Mouse (Mus musculus) T-cell, adult 2 months (primary cell): Measurements from ENCODE around the gene Apom.

Source experiments
- DNase-seq: peaks from one replicate; pipeline ENCODE4 v3.0.0; 2022; ENCODE audit warnings: low spot score

Gene Apom

DNA sequence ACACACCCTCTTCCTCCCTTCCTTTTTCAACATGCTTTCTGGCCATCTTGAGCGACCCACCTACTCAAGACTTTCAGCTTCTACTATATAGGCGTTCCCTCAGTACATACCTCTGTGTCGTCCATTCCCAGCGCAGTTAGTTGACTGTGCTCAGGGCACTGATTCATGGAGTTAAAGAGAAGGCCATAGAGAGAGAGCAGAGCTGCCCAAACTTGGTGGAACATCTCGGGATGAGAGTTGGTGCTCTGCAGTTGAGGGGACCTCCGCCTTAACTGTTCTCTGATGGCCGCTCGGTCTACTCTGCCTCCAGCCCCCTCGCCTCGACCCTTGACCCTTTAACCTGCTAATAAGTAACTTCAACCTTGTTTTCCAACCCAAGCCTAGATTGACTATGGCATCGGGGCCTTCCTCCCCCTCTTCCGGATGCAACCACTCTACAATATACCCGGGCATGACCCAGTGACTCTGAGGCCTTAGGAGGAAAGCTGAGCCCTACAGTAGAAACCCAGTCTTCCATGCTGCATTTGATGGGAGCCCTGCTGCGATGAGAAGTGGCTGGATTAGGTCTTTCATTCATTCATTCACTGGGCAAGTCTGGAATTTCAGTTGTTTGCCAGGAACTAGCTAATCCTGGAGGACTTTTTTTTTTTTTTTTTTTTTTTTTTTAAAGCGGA is at the start of gene Apom:
TSS of gene Apom (minus strand) at position 551 of the 674 bp plus-strand sequence.
- no peak for DNase-seq

DNA sequence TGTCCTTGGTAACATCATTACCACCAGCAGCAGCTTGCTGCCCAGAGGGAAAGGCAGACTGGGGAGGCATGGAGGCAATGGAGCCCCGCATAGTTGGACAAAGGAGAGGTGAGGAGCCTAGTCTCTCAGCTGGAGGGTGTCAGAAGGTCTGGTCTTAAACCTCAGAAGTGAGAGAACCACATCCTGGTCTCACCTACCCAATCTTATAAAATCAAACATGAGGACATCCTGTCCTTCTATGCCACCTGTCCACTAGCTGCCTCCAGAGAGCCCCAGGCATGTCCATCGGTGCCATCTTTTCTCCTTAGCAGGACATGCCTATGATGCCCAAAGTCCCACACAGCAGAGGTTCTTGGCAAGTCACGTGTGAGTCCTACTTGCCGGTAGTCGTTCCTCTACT is 48.2 kb upstream of the Apom start:
- DNase-seq = peak; percentile 33

DNA sequence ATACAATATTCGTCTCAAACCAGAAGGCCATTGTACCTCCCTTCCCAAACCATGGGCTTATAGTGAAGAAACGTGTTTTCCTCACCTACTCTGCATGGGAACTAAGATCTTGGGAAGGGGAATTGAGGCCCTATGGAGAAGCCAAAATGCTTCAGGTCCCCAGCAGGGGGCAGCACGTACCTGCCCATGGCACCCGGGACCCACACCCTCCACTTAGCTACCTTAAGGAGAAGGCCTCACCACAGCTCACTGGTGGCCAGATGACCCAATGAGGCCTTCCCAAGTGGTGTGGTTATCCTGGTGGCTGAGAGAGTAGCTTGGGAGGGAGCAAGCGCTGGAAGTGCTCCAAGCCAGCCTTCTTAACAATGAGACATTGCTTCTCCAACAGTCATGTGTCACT is 46.7 kb upstream of the Apom start:
- DNase-seq = peak; percentile 76

DNA sequence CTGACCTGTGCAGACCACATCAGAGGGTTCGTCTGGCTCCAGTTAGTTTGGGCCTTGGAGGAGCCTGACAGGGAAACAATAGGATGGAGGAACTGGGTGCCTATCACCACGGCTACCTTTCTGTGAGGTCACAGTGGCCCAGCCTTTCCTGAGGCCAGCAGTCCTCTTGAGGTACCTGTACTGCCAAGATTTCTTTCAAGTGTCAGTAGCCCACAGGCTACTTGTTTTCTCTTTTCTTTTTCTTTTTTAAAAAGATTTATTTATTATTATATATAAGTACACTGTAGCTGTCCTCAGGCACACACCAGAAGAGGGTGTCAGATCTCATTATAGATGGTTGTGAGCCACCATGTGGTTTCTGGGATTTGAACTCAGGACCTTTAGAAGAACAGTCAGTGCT is 44.1 kb upstream of the Apom start, which contains the start of gene Aif1:
TSS of gene Aif1 (minus strand) at position 101 of the 400 bp plus-strand sequence.
- DNase-seq = no peak

DNA sequence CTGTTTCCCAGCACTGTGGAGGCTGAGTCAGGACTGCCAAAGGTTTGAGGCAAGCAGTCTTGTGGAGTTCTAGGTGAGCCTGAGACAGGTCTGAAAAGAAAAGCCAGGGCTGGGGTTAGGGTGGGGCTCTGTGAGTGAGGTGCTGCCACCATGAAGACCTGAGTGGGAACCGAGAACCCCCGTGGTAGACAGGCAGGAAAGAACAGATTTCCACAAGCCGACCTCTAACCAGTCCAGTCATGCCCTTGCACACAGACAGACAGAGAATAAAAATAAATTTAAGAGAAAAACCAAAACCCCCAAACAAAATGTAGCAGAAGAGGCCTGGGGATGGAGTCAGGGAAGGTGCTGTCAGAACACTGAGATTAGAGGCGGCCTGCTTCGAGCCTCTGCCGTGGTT is 43.5 kb upstream of the Apom start:
- no peak for DNase-seq

DNA sequence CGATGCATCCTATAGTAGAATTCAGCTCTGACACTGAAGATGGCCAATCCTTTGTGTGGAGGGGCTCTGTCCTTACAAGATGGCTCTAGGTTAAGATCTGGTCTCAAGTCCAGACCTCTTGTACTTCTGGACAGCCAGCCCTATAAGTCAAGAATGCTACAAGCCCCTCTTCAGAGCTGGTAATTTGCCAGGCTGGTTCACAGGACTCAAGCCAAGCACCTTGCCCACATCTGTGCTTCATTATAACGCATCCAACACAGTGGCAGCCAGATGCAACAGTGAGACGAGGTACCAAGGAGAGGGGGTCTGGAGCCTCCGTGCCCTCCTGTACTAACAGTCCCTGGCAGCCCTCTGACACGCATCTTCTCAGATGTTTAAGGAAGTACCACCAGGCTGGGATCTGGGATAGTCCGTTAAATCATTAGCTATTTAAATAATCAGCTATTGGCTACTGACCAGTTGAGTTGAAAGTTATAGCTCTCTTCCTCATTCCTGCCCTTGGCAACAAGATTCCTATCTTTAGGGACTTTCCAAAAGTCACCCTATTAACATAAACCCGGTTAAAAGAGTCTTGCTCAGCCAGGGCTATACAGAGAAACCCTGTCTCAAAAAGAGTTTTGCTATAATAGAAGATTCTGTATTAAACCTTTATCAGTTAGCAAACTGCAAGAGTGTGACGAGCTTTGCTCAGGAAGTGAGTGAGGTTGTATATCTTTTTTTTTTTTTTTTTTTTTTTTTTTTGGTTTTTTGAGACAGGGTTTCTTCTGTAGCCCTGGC is 42.5 kb upstream of the Apom start:
- DNase-seq = no peak

DNA sequence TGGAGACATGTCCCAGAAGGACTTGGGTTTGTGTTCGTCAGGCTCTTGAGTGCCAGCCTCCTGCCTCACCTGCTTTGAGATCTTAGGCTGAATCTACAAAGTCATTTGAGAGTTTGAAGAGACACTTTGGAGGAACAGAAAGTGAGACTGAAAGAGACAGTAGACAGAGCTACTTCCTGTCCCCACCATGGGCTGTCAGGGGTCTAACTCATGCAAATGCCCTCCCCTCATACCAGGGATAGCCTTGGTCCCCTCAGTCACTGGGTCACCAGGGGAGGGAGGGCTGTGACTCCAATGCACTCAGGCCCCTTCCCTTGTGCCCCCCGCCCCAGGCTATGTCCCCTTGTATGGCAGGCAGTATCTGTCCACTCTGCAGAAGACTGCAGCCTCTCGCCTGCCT is 41.5 kb upstream of the Apom start:
- DNase-seq = peak; percentile 47

DNA sequence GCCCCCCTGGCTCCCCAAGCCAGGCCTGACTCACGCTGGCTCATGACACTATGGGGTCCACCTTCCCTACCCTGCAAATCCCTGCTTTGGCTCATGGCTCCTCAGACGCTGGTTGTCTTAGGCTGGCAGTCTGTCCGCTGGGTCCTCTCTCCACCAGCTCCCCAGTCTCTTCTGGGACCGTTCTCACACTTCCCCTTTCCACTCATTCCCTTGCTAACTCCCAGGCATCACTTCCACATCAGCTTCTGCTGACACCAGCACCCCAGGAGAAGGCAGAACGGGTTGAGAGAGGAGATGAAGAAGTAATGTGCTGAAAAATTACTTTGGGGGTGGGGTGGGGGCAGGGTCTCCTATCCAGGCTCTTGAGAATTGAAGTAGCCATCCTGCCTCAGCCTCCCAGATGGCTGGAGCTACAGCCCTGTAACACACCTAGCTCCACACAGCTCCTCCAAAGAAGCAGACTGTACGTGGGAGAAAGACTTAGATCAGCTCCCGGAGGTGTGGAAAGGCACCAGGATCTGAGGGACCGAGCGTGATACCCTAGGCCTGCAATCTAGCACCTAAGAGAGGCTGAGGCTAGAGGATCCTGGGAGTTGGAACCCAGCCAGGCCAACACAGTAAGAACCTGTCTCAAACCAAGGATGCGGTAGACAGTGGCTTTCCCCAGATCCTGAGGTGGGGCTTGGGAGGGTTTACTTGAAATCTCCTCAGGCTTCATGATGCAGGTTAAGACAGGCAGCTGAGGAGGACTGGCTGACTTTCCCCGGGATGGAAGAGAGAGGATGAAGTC is 40.8 kb upstream of the Apom start:
- DNase-seq = peak; percentile 66

DNA sequence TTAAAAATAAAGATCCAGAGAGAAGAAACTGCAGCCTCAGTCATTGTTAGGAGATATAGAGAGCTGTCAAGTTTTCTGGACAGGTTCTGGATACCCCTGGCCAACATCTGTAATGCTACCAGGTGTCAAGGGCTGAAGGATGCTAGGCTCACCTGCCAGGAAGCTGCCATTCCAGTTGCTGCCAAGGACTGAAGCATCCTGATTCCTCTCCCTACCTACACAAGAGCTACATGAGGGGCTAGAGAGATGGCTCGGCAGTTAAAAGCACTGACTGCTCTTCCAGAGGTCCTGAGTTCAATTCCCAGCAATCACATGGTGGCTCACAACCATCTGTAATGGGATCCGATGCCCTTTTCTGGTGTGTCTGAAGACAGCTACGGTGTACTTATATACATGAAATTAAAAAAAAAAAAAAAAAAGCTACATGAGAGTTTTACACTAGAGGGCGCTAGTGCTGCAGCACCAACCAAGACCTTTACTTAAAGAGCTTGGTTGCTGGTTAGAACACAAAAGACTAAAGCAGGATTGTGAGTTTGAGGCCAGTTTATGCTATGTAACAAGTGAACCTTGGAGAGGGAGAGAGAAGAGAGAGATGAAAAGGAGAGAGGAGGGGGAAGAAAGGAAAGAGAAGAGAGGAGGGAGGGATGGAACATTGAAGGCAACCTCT is 36.8 kb upstream of the Apom start:
- peak; percentile 54 for DNase-seq

DNA sequence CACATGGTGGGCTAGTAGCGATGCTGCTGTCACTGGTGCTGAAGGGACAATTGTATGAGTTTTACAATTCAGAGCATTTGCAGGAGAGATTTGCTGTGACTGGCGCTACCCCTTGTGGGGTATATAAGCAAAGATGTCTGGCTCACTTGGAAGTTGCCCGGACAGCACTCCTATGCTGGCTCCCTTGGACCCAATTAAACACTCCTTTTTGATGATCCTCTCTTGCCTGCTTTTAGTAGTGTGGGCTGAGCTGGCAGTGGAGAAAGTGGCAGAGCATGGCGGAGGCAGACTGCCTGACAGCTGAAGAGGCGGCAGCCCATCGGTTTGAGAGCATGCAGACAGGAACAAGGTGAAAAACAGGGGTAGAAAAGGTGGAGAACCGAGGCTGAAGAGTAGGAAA is 35.9 kb upstream of the Apom start:
- DNase-seq = no peak

DNA sequence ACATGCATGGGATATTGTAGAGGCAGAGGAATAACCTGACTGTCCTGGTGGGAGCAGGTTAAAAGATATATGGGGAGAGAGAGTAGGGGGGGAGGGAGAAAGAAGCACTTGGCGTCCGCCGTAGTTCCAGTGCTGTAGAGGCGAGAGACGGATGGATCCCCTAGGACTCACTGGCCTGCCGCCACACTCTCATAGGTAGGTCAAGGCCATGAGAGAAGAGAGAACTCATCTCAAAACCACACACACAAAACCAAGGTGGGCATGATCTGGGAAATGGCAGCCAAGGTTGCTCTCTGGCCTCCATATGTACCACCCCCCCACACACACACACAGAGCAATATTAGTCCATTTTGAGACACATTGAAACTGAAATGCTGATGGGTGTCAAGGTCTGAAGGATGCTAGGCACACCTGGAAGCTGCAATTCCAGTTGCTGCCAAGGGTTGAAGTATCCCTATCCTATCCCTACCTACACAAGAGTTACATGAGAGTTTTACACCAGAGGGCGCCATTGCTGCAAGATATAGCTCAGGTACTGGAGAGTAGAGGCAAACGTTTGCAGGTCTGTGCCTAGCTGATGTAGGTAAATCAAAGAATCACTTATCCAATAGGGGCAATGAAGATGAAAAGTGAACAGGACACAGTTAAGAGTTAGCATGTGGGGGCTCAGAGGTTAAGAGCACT is 34.6 kb upstream of the Apom start:
- peak; percentile 79 for DNase-seq

DNA sequence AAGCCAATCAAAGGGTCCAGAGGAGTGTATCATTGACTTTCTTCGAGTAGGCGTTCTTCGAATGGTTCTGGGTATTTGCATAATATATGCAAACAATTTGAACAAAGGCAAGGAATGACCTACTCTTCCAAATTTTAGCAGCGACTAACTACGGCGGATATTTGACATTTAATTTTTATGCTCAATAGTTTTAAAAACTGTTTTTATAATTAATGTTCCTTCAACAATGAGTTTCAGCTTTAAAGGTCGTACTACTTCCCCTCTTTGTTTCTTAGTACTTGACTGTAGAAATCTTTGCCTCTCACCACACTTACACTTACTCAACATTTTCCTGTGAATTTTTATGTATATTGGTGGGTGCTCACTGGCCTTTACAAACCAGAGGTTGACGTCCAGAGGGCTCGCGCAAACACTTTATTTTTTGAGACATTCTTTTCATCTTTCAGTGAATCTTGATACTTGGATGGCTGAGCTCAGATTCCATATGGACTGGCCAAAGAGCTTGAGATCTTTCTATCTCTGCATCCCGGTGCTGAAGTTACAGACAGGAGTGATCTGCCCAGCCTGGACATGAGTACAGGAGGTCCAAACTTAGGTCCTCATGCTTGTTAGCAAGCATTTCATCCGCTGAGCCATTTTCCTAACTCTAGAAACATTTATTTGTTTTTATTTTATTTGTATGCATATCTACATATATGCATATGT is 33.8 kb upstream of the Apom start:
- no peak for DNase-seq

DNA sequence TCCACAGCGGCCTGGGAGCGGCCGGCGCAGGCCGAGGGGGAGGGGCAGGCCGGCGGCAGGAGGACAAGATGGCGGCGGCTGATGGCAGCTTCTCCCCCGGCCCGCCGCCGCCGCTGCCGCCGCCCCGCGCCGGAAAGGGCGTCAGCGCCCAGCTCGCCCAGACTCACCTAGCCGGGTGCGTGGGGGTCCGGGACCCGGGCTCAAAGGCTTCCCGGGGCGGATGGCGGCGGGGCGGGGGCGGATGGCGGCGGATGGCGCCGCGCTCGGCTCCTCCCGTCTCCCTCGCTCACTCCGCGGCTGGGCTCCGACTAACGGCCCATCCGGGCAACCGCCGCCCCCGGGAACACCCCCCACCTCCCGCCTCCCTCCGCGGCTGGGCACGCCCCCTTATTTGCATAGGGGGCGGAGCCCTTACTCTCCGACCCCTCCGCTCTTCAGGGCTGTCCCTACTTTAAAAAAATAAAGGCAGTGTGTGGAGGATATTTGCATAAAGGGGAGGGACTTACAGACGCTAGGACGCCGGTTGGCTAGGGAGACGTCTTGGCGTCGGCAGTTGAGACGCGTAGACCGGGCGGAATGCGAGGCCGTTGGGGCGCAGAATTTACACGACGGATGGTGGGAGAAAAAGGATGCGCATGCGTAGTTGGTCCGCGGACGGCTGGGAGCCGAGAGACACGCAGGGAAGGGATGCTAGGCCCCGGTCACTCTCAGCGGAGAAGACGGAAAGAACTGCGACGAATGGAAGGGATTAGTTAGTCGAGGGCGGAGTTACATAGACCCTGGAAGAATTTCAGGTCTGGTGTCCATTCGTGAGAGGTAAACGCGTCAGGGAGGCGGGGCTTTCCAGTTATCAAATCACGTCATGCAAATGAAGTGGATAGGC is 33.0 kb upstream of the Apom start, which contains the start of gene Prrc2a:
TSS of gene Prrc2a (minus strand) at position 330 of the 883 bp plus-strand sequence.
- DNase-seq = peak; percentile 97

DNA sequence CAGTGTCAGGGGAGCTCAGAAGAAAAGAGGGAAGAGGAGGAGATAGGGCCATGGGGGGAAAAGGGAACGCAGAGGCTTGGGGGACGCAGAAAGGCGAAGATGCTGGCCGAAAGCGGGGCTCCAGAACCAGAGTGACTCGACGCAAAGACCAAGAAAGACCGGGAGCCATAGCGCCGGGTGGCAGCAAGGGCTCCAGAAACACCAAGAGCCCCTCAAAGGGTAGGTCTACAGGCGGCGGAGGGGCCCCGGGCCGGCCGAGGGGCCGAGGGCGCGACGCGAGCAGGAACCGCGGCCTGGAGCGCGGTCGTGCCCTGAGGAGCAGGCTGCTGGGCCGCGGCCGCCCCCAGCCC is 32.3 kb upstream of the Apom start:
- no peak for DNase-seq

DNA sequence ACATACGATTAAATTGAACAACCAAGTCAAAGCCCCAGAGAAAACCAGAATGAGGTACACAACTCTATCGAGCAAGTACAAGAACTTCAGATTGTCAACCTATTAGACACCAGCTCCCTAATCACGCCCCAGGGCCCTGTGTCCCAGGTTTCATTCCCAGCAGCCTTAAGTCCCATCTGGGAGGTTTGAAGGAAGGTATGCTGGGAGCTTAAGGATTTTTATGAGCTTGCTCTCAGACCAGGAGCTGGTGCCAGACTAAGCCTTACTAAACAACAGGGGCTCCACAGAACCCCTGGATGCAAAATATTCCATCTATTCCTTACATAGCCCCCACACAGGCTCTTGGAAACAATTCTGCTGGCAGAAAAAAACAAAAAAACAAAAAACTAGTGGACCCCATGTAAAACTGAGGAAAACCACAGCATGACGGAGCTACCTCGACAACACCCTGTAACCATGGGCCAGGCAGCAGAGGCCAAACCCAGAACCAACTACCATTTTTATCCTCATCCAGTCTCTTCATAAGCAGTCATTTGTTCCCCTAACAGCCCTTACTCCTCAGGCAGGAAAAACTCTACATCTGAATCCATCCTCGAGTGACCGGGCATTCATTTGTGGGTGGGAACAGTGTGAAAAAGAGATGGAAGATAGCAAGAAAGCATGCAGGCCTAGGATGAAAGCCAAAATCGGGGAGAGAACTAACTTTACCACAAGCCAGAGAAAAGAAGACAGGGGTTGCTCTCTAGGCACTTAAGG is 31.7 kb upstream of the Apom start:
- no peak for DNase-seq

DNA sequence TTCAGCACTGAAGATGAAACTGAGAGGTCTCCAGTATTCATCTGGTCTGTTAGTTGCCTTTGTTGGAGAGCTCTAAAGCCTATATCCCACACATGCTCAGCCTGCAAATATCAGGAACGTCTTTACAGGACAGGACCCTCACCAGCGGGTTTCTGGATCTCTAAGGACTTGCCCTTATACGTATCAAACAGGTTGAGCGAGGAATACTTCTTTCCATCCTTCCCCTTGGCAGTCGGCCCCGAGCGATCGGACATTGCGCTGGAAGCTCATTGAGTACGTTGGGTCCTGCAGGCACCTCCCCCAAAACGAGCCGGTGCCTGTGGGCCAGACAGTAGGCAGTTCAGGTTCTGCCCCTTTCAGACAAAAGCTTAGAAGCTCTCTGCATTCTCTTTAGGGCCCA is 30.9 kb upstream of the Apom start:
- DNase-seq = no peak

DNA sequence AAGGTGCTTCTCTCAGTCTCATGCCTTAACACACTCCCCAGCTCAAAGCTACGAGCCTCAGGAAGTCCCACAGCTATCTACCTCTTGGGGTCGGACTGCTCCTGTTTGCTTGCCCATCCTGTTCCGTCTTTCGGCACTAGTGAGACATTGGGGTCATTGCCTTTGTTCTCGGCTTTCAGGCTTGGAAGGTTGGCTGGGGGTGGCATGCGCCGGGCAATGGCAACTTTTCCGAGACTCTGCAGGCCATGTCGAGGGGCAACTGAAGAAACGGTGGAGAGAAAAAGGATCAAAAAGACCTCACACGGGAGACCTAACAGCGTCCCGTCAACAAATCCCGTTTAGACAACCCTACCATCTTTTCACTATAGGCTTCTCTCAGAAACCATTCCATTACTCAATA is 30.3 kb upstream of the Apom start:
- no peak for DNase-seq

DNA sequence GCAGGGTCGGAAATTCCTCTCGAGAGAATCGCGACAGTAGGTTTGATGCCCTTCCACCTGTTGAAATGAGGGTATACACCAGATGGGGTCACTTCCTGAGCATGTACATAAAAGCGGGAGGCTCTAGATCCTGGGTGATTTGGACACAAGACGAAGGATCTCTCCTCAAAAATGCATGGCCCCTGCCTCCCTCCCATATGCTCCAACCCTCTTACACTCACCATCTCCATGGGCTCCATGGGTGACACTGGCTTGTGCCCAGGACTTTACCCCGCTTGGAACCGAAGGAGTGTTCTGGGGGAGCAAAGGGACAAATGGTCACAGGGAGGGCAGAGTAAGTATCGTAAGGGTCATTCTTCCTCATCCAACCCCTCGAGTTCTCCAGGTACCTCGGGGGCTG is 29.6 kb upstream of the Apom start:
- DNase-seq = no peak

DNA sequence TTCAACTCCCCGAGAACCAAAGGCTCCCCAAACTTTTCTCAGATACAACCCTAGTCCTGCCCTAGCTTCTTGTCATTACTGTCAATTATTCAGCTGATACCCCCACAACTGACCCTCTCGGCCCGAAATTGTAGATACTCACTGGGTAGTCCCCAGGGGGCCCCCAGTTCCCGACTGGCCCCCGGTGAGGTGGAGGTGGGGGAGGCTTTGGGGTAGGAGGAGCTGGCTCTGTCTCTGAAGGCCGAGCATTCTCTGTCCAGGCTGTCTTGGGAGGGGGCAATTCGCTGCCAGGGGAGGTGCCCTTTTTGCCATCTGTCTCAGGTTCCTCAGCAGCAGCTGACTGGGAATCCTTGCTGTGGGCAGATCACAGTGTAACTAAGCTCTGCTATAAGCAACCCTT is 27.8 kb upstream of the Apom start:
- no peak for DNase-seq
